Comparison of ENCODE assay signal across 8 mouse cellular contexts in the genomic region with DNA sequence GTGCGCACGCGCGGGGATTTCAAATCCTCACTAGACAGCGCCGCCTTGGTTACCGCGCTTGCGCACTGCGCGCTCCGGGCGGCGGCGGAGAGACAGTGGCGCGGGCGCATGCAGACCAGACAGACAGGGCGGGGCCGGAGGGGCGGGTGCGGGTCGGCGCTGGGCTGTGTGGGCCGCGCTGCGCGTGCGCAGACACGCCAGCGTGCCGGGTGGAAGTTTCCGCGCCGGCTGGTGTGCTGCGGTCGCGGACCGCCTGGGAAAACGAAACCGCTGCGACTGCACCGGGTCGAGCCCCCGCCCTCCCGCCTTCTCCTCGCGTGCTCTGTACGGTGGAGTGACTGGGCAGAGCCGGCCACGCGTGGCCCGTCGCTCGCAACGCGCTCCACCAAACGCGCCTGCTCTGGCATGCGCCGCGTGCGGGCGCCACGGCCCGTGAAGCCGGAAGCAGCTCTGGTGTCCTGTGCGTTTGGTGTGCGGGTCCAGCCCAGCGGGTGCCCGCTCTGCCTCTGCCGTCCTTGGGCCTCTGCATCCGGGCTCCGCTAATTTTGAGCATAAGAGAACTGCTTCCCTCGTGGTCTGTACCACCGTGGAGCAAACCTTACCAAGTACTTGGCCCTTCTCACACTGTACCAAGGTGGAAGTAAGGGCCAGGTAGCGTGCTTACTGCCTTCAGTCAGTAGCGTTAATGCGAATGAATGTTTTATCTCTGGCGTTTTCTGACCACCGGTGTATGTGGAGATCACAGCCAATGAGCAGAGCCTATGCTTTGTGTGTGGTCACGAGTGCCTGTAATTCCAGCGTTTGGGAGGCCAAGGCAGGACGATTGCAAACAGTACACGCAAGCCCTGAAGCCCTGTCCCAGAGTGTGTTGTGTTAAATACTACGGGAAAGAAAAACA. TPM values are rescaled to one million over a fixed set of nuclear protein-coding genes. Genes with fewer than 3 reads are reported as not detected.
DNase-seq lines count a peak whose midpoint lies in the region; ATAC-seq and TF ChIP-seq lines count a peak whose summit lies in the region.

No protein-coding gene starts in this region.

- H3K36me3 ChIP-seq in ES-Bruce4 (ENCODE audit: control insufficient read depth, insufficient read depth, low read length, poor library complexity, severe bottlenecking) = no peaks in the 10 kb centered on the region
- H3K36me3 ChIP-seq in forebrain, embryonic 13.5 days (ENCODE audit: poor library complexity, severe bottlenecking) = peaks cover 1% of the 10 kb centered on the region
- H3K36me3 ChIP-seq in neural tube, embryonic 15.5 days = no peaks in the 10 kb centered on the region

- no peaks in the 10 kb centered on the region for H3K9me3 ChIP-seq in ES-Bruce4 (replicated peaks; ENCODE audit: control insufficient read depth, insufficient read depth, low read length, poor library complexity, severe bottlenecking)
- no peaks in the 10 kb centered on the region for H3K9me3 ChIP-seq in forebrain, embryonic 13.5 days (replicated peaks)
- no peaks in the 10 kb centered on the region for H3K9me3 ChIP-seq in neural tube, embryonic 15.5 days (replicated peaks)

- no peak for TF ChIP-seq CTCF in ES-Bruce4 (IDR thresholded peaks at IDR 0.05; ENCODE audit: low read depth, low read length)

- ATAC-seq in cerebellum, adult (ENCODE audit: insufficient number of reproducible peaks, low FRiP score, low TSS enrichment) = peak; percentile 53
- ATAC-seq in forebrain, embryonic 13.5 days = peak; percentile 94
- peak; percentile 93 for ATAC-seq in neural tube, embryonic 15.5 days (ENCODE audit: low FRiP score)

- peak overlapping the region; percentile 85 for H3K4me2 ChIP-seq in forebrain, embryonic 13.5 days
- H3K4me2 ChIP-seq in neural tube, embryonic 15.5 days = peak overlapping the region; percentile 92

- WGBS in forebrain, embryonic 13.5 days = under 1% methylated on average over 63 of the region's 86 CpGs
- WGBS in neural tube, embryonic 15.5 days = under 1% methylated on average over 74 of the region's 86 CpGs

- intact Hi-C loops in heart, postnatal 14 days (cut with DNase I) = loop anchor here (5.0 kb wide), 1 partner anchor 77 kb away; a partner anchor contains a TSS

- peak overlapping the region; percentile 98 for H3K9ac ChIP-seq in ES-Bruce4 (ENCODE audit: low read depth, poor library complexity, severe bottlenecking)
- peak overlapping the region; percentile 91 for H3K9ac ChIP-seq in forebrain, embryonic 13.5 days
- H3K9ac ChIP-seq in neural tube, embryonic 15.5 days (replicated peaks) = peak overlapping the region; percentile 82

- H3K4me1 ChIP-seq in ES-Bruce4 (ENCODE audit: control insufficient read depth, insufficient read depth, low read length) = peaks cover 8% of the 10 kb centered on the region
- peaks cover 42% of the 10 kb centered on the region for H3K4me1 ChIP-seq in forebrain, embryonic 13.5 days
- peaks cover 51% of the 10 kb centered on the region for H3K4me1 ChIP-seq in neural tube, embryonic 15.5 days

- TF ChIP-seq EP300 in ES-Bruce4 (IDR thresholded peaks at IDR 0.05; ENCODE audit: insufficient read depth, low read depth, low read length) = no peak

- H3K4me3 ChIP-seq in ES-Bruce4 (ENCODE audit: low read depth, low read length) = peak overlapping the region; percentile 74
- peak overlapping the region; percentile 81 for H3K4me3 ChIP-seq in forebrain, embryonic 13.5 days
- H3K4me3 ChIP-seq in neural tube, embryonic 15.5 days (replicated peaks) = peak overlapping the region; percentile 79

- peak; percentile 60 for TF ChIP-seq POLR2A in ES-Bruce4 (IDR thresholded peaks at IDR 0.05; ENCODE audit: insufficient read depth, low read length)

- peak overlapping the region; percentile 72 for H3K27ac ChIP-seq in ES-Bruce4 (ENCODE audit: insufficient read depth, low read length)
- H3K27ac ChIP-seq in forebrain, embryonic 13.5 days = peak overlapping the region; percentile 91
- H3K27ac ChIP-seq in neural tube, embryonic 15.5 days (replicated peaks) = peak overlapping the region; percentile 91

- DNase-seq in heart, postnatal 14 days = peak; percentile 99 to 100
- peak; percentile 98 for DNase-seq in layer of hippocampus, adult 11-12 months (ENCODE audit: low spot score)
- DNase-seq in lung, adult 18-20 months = peak; percentile 96 to 98
- DNase-seq in testis, postnatal 14 days (ENCODE audit: low spot score) = peak; percentile 97

- no peaks in the 10 kb centered on the region for H3K27me3 ChIP-seq in ES-Bruce4 (ENCODE audit: control insufficient read depth, insufficient read depth, low read length, poor library complexity, severe bottlenecking)
- no peaks in the 10 kb centered on the region for H3K27me3 ChIP-seq in forebrain, embryonic 13.5 days
- no peaks in the 10 kb centered on the region for H3K27me3 ChIP-seq in neural tube, embryonic 15.5 days (replicated peaks)

RNA-seq across cellular contexts. Expression of a gene that starts 0.5 kb away (rescaled TPM):
- 34.8 and 35.8 TPM in 2 replicates for polyA plus RNA-seq in ES-Bruce4 (2011; ENCODE audit: insufficient read depth, insufficient read length, low read depth, missing spikeins)
- polyA plus RNA-seq in forebrain, embryonic 13.5 days (2015; fragmentation: Nextera tagmentation; extraction: Ambion mirVana) = 7.3 and 7.5 TPM in 2 replicates
- 10 to 100 TPM; 12.2 to 13.5 TPM for total RNA-seq in heart, postnatal 14 days (2021)
- polyA plus RNA-seq in neural tube, embryonic 15.5 days (2015; fragmentation: Nextera tagmentation; extraction: Ambion mirVana) = 6.2 and 6.5 TPM in 2 replicates

RNA-seq across cellular contexts. Expression of a gene that starts 1.4 kb away (rescaled TPM):
- polyA plus RNA-seq in ES-Bruce4 (2011; ENCODE audit: insufficient read depth, insufficient read length, low read depth, missing spikeins) = 197 and 208 TPM in 2 replicates
- 85.5 and 89.6 TPM in 2 replicates for polyA plus RNA-seq in forebrain, embryonic 13.5 days (2015; fragmentation: Nextera tagmentation; extraction: Ambion mirVana)
- 10 to 100 TPM; 35.8 to 42.0 TPM for total RNA-seq in heart, postnatal 14 days (2021)
- 74.6 and 92.6 TPM in 2 replicates for polyA plus RNA-seq in neural tube, embryonic 15.5 days (2015; fragmentation: Nextera tagmentation; extraction: Ambion mirVana)

Comparison
In these comparisons a context has a peak if more than half of its experiments do, and no peak if none do; other contexts are left out.
1. Peak in every context shown above with its lines: DNase-seq, ATAC-seq, H3K4me3 ChIP-seq and H3K27ac ChIP-seq.